Mouse (Mus musculus) ES-E14 (cell line): ENCODE results near the gene Prpf18. TPM values are rescaled to one million over a fixed set of nuclear protein-coding genes. Genes with fewer than 3 reads are reported as not detected.

ENCODE experiments used
- DNase-seq: peaks from one replicate; pipeline ENCODE4 v3.0.0-alpha.2; 2013; ENCODE audit warnings: low read depth, low spot score
- H3K27ac ChIP-seq: 2 replicates; pipeline ENCODE4 v1.5.1; 2012; ENCODE audit warnings: low read depth, mild to moderate bottlenecking, low read length, moderate library complexity, mixed read lengths; ENCODE audit not compliant: poor library complexity, insufficient read depth, severe bottlenecking
- H3K36me3 ChIP-seq: 2 replicates; pipeline ENCODE4 v1.6.1; 2012; ENCODE audit warnings: mild to moderate bottlenecking, low read length, moderate library complexity, mixed read lengths; ENCODE audit not compliant: control insufficient read depth, poor library complexity, insufficient read depth, severe bottlenecking
- H3K4me1 ChIP-seq, 2 experiments: fragments of 150-350 bp in 1 of 2; sonication (generic) in 1 of 2; 2 replicates each; pipeline ENCODE4 v1.6.1; 2012; ENCODE audit warnings: low read length in 2 of 2, mild to moderate bottlenecking in 1 of 2, mixed read lengths in 1 of 2; ENCODE audit not compliant: control insufficient read depth in 2 of 2, insufficient read depth in 2 of 2, poor library complexity in 1 of 2
- H3K4me3 ChIP-seq, 2 experiments: fragments of 150-350 bp in 1 of 2; sonication (generic) in 1 of 2; 2 replicates each; pipeline ENCODE4 v1.5.1; 2012; ENCODE audit warnings: low read length in 2 of 2, low read depth in 1 of 2, mild to moderate bottlenecking in 1 of 2, mixed read lengths in 1 of 2; ENCODE audit not compliant: insufficient read depth in 1 of 2, poor library complexity in 1 of 2, severe bottlenecking in 1 of 2
- H3K9ac ChIP-seq: 2 replicates; pipeline ENCODE4 v1.6.1; 2012; ENCODE audit warnings: low read depth, mild to moderate bottlenecking, low read length, mixed read lengths; ENCODE audit not compliant: poor library complexity, insufficient read depth, severe bottlenecking
- H3K9me3 ChIP-seq: fragments of 150-350 bp; sonication (generic); 2 replicates; pipeline ENCODE4 v1.6.1; 2012; ENCODE audit warnings: low read depth, mild to moderate bottlenecking, low read length; ENCODE audit not compliant: control insufficient read depth, insufficient read depth
- CHD2 ChIP-seq: IDR thresholded peaks from 2 replicates; pipeline ENCODE4 v1.6.1; 2014; ENCODE audit warnings: mild to moderate bottlenecking, low read depth, low read length, inconsistent platforms
- HCFC1 ChIP-seq: IDR thresholded peaks from 2 replicates; pipeline ENCODE4 v1.6.1; 2012; ENCODE audit warnings: low read length, inconsistent platforms, borderline replicate concordance; ENCODE audit not compliant: insufficient read depth
- MAFK ChIP-seq: IDR thresholded peaks from 2 replicates; pipeline ENCODE4 v1.6.1; 2014; ENCODE audit warnings: mild to moderate bottlenecking, low read depth, low read length, inconsistent platforms; ENCODE audit not compliant: insufficient read depth
- ZC3H11A ChIP-seq: IDR thresholded peaks from 2 replicates; pipeline ENCODE4 v1.6.1; 2012; ENCODE audit warnings: low read depth, mild to moderate bottlenecking, inconsistent platforms, low read length, borderline replicate concordance
- ZNF384 ChIP-seq: IDR thresholded peaks from 2 replicates; pipeline ENCODE4 v1.6.1; 2012; ENCODE audit warnings: low read depth, low read length, inconsistent platforms
- in situ Hi-C, 2 experiments: fragments of 600-800 bp; cut with MboI; formaldehyde crosslinking; loops; one replicate each; pipeline ENCODE4 v1.15.1; 2025; ENCODE audit warnings: low sequenced_read_pairs in 2 of 2, inconsistent platforms in 1 of 2; ENCODE audit not compliant: unreplicated experiment in 2 of 2
- total RNA-seq: library from RNA; depleted of rRNA; stranded (reverse); fragments of 300-350 nt; gene quantifications from 2 replicates; pipeline ENCODE4 v1.2.3, GENCODE M21; 2012; rRNA removed

Gene Prpf18
- total RNA-seq, 1 experiment, result 22.9 TPM

DNA sequence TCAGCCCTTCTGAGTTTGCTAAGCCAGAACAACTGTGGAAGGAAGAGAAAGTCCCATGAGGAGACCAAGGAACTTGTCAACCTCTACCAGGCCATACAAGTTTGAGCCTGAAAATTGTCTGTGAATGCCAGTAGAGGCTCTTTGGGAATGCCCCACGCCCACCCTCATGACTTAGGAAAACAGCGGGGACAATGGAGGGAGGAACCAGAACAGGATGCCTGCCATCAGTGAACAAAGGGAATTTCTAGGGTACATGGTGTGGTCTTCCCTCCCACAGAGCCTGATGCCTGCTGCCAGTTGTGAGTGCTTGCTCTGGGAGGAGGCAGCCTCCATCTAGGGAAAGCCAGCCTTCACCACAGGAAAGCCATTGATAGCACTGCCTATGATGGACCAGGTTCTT lies 76.8 kb downstream of the Prpf18 start:
- Histone ChIP-seq H3K27ac (peak overlapping the region; percentile 45; the same call in 1 of the 2 replicates), H3K9ac (no peak overlapping the region), H3K4me1 (peaks cover 17 to 31% of the 10 kb centered on the region in 2 experiments), H3K9me3 (no peaks in the 10 kb centered on the region), H3K36me3 (peaks cover 3% of the 10 kb centered on the region; the same call in 1 of the 2 replicates), H3K4me3 (no peak overlapping the region)
- peak; percentile 88 for DNase-seq
- in situ Hi-C loops, result no loop called here
- TF ChIP-seq CHD2 (peak; percentile 17; the same call in 1 of the 2 replicates), MAFK (no peak)

DNA sequence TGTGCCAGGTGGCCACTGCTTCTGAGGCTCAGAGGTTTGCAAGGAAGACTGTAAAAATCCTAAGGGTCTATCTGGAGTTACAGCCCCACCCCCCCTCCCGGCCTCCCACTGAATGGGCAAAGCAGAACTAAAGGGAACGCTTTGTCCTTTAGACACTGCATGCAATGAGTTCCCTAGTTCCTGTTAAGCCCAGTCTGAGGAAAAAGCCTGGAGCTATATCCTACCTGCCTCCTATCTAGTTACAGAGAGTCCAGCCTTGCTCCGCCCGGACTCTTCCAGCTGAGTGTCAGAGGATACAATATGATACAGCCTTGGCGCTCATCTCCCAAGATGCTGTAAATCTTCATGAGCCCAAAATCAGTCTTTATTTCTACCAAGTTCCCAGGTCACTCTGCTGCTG lies 77.7 kb downstream of the Prpf18 start:
- Histone ChIP-seq H3K27ac (no peak overlapping the region), H3K4me1 (peaks cover 17 to 31% of the 10 kb centered on the region in 2 experiments), H3K4me3 (no peak overlapping the region), H3K9me3 (no peaks in the 10 kb centered on the region), H3K36me3 (peaks cover 3% of the 10 kb centered on the region; the same call in 1 of the 2 replicates), H3K9ac (no peak overlapping the region)
- DNase-seq, result no peak
- TF ChIP-seq HCFC1, result no peak
- no peak for TF ChIP-seq ZNF384
- no peak for TF ChIP-seq MAFK
- no peak for TF ChIP-seq CHD2
- in situ Hi-C loops, result no loop called here

DNA sequence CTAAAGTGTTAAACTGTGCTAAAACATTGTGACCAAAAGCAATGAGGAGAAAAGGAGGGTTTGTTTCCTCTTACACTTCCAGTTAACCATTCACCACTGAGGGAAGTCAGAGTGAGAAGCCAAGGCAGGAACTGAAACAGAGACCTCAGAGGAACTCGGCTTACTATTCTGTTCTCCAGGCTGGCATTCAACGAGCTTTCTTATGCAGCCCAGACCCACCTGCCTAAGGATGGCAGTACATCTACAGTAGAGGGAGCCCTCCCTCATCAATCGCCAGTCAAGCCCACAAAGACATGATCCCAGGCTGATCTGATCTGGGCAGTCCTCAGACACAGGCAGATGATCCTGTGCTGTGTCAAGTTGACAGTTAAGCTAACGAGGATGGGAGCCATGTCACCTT lies 78.5 kb downstream of the Prpf18 start:
- no peak overlapping the region for H3K27ac ChIP-seq
- no peak overlapping the region for H3K9ac ChIP-seq
- in situ Hi-C loops, result no loop called here
- H3K4me3 ChIP-seq, result no peak overlapping the region
- DNase-seq, result no peak
- peaks cover 3% of the 10 kb centered on the region for H3K36me3 ChIP-seq
- TF ChIP-seq ZC3H11A, result no peak
- no peak for TF ChIP-seq HCFC1
- TF ChIP-seq MAFK, result no peak
- no peak for TF ChIP-seq CHD2
- TF ChIP-seq ZNF384, result no peak
- no peaks in the 10 kb centered on the region for H3K9me3 ChIP-seq
- H3K4me1 ChIP-seq, result peaks cover 17 to 31% of the 10 kb centered on the region in 2 experiments

DNA sequence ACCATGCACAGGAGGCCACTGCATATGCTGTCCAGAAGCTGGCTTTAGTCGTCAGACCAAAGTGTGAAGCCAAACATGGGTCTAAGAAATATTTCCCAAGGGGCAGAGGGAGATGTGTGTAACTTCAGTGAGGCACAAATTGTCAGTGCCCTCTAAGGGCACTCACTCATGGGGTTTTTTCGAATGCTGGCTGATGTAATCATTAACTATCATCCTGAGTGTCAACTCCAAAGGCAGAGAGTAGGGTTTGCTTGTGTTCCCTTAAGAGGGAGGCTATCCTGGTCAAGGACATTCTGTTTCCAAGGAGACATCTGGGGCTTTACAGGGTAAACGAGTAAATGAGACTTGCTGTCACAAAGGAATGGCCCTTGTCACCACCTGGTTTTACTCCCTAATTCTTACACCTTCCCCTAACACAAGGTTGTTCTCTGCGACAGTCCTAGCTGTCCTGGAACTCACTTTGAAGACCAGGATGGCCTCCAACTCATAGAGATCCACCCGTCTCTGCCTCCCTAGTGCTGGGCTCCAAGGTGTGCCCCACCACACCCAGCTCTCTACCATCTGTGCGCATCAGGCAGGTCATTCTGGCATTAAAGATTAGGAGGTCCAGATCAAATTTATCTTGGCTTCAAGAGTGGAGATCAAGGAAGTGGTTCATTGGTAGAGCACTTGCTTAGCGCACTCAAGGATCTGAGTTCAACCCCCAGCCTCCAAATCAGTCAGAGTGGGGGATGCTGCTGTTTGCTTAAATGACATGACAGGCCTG lies 79.2 kb downstream of the Prpf18 start:
- Histone ChIP-seq H3K4me1 (peaks cover 17 to 31% of the 10 kb centered on the region in 2 experiments), H3K4me3 (no peak overlapping the region), H3K9me3 (no peaks in the 10 kb centered on the region), H3K9ac (no peak overlapping the region), H3K36me3 (peaks cover 3% of the 10 kb centered on the region), H3K27ac (no peak overlapping the region)
- in situ Hi-C loops, result no loop called here
- TF ChIP-seq MAFK (no peak), HCFC1 (no peak), CHD2 (no peak), ZC3H11A (no peak), ZNF384 (no peak)
- no peak for DNase-seq

Other genes with a start within 250 kb of the Prpf18 start
- 1.2 and 2.0 TPM in 2 replicates for gene Bend7, start 65.7 kb upstream of the Prpf18 start, total RNA-seq
- gene Sephs1, start 229.5 kb upstream of the Prpf18 start, total RNA-seq, result 37.9 and 39.5 TPM in 2 replicates